Mouse (Mus musculus) midbrain, embryonic 13.5 days (tissue): ENCODE measurements around the gene Prkca. TPM values are rescaled to one million over a fixed set of nuclear protein-coding genes. Genes with fewer than 3 reads are reported as not detected.

ENCODE experiments used
- ATAC-seq: fragments of 200-750 bp; cut with Nextera tagmentation; 2 replicates; pipeline ENCODE4 v1.8.0; 2017; ENCODE audit warnings: mild to moderate bottlenecking, moderate TSS enrichment, moderate library complexity
- H3K27ac ChIP-seq: fragments of 300-500 bp; sonication (generic); 2 replicates; pipeline ENCODE4 v1.5.1; 2015; ENCODE audit warnings: inconsistent platforms, mild to moderate bottlenecking, moderate library complexity
- H3K27me3 ChIP-seq: fragments of 300-500 bp; sonication (generic); 2 replicates; pipeline ENCODE4 v1.6.1; 2015; ENCODE audit warnings: mild to moderate bottlenecking, inconsistent platforms
- H3K36me3 ChIP-seq: fragments of 300-500 bp; sonication (generic); 2 replicates; pipeline ENCODE4 v1.6.1; 2015; ENCODE audit warnings: mild to moderate bottlenecking, inconsistent platforms
- H3K4me1 ChIP-seq: fragments of 300-500 bp; sonication (generic); replicated peaks from 2 replicates; pipeline ENCODE4 v1.6.1; 2015; ENCODE audit warnings: inconsistent platforms
- H3K4me2 ChIP-seq: fragments of 300-500 bp; sonication (generic); replicated peaks from 2 replicates; pipeline ENCODE4 v1.6.1; 2015; ENCODE audit warnings: moderate library complexity, mild to moderate bottlenecking, inconsistent platforms
- H3K4me3 ChIP-seq: fragments of 300-500 bp; sonication (generic); replicated peaks from 2 replicates; pipeline ENCODE4 v1.5.1; 2015; ENCODE audit warnings: mild to moderate bottlenecking, inconsistent platforms
- H3K9ac ChIP-seq: fragments of 300-500 bp; sonication (generic); replicated peaks from 2 replicates; pipeline ENCODE4 v1.6.1; 2015; ENCODE audit warnings: mild to moderate bottlenecking, inconsistent platforms
- H3K9me3 ChIP-seq: fragments of 300-500 bp; sonication (generic); 2 replicates; pipeline ENCODE4 v1.6.1; 2016; ENCODE audit warnings: mild to moderate bottlenecking, inconsistent platforms
- WGBS: fragments of 180-500 bp; shearing (Covaris S2); methylation state at CpG from one replicate; pipeline ENCODE4 v1.1.7; 2015; 5-methylcytosine and 5-hydroxymethylcytosine counted together
- polyA plus RNA-seq: library from polyadenylated mRNA; unstranded; fragments of >200 nt; fragmentation: Nextera tagmentation; extraction: Ambion mirVana; gene quantifications from 2 replicates; pipeline ENCODE4 v1.2.1, GENCODE M21; 2015

The Prkca gene
- polyA plus RNA-seq, 1 experiment from 2014 or later, result 3.3 TPM

DNA sequence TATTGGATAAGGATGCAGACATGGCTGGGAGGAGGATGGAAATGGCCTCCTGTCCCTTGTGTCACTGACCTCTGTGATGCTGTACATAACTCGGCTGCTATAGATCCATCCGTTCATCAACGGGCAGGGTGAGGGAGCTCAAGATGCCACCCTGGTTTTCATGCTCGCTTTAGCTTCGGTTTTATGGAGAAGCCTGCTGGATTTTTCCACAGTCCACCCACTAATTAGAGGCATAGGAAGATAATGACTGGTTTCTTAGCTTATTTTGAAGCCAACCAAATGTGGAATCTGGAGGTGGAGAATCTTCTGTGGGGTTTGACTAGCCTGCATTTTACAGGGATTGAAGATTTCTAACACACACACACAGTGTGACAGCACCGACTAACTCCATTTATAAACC lies 286.6 kb downstream of the Prkca start:
- H3K27ac ChIP-seq, result no peak overlapping the region
- H3K4me3 ChIP-seq, result no peak overlapping the region
- no peaks in the 10 kb centered on the region for H3K9me3 ChIP-seq
- H3K36me3 ChIP-seq, result no peaks in the 10 kb centered on the region
- H3K27me3 ChIP-seq, result no peaks in the 10 kb centered on the region
- ATAC-seq, result no peak
- no peak overlapping the region for H3K9ac ChIP-seq
- H3K4me2 ChIP-seq, result no peak overlapping the region
- 88% methylated on average over 6 of the region's 6 CpGs for WGBS
- H3K4me1 ChIP-seq, result no peaks in the 10 kb centered on the region

DNA sequence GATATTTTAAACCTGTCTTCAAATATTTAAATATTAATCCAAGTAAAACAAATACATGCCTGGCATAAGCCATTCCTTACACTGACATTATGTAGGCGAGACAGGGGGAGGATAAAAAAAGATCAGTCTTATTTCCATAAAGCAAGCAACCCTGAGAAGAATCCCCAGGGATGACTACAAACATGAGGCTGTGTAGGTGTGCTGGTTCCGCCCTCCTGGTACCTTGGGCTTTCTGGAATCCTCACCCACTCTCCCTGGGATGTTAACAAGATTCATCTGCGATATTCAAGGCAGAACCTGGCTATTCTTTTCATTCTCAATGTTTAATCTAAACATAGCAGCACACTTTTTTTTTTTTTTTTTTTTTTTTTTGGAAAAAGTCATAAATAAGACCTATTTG lies 289.1 kb downstream of the Prkca start:
- no peak overlapping the region for H3K4me2 ChIP-seq
- ATAC-seq, result no peak
- H3K4me3 ChIP-seq, result no peak overlapping the region
- 92% methylated on average over 3 of the region's 3 CpGs for WGBS
- H3K27ac ChIP-seq, result no peak overlapping the region
- no peaks in the 10 kb centered on the region for H3K9me3 ChIP-seq
- H3K36me3 ChIP-seq, result no peaks in the 10 kb centered on the region
- no peak overlapping the region for H3K9ac ChIP-seq
- H3K27me3 ChIP-seq, result no peaks in the 10 kb centered on the region
- H3K4me1 ChIP-seq, result no peaks in the 10 kb centered on the region

- 76% methylated on average over 10 of the region's 10 CpGs for WGBS
- no peaks in the 10 kb centered on the region for H3K9me3 ChIP-seq
- H3K9ac ChIP-seq, result no peak overlapping the region
- no peaks in the 10 kb centered on the region for H3K27me3 ChIP-seq
- no peaks in the 10 kb centered on the region for H3K4me1 ChIP-seq
- no peak overlapping the region for H3K4me3 ChIP-seq
- H3K36me3 ChIP-seq, result no peaks in the 10 kb centered on the region
- ATAC-seq, result no peak
- H3K27ac ChIP-seq, result no peak overlapping the region
- H3K4me2 ChIP-seq, result no peak overlapping the region
Measured at GRCm38 (mm10) chr11:108053746-108054145, 290.0 kb downstream of the Prkca start.

GRCm38 (mm10) chr11:108041669-108042068 lies 302.1 kb downstream of the Prkca start:
- no peaks in the 10 kb centered on the region for H3K36me3 ChIP-seq
- no peak overlapping the region for H3K4me3 ChIP-seq
- no peak overlapping the region for H3K27ac ChIP-seq
- peaks cover 9% of the 10 kb centered on the region; the same call in 1 of the 2 replicates for H3K4me1 ChIP-seq
- ATAC-seq, result no peak
- 67% methylated on average over 7 of the region's 7 CpGs for WGBS
- no peaks in the 10 kb centered on the region for H3K27me3 ChIP-seq
- no peak overlapping the region for H3K9ac ChIP-seq
- no peak overlapping the region for H3K4me2 ChIP-seq
- H3K9me3 ChIP-seq, result no peaks in the 10 kb centered on the region

- Histone ChIP-seq H3K27ac (no peak overlapping the region), H3K4me1 (peaks cover 9% of the 10 kb centered on the region; the same call in 1 of the 2 replicates), H3K27me3 (no peaks in the 10 kb centered on the region), H3K4me3 (no peak overlapping the region), H3K9me3 (no peaks in the 10 kb centered on the region), H3K4me2 (no peak overlapping the region), H3K36me3 (no peaks in the 10 kb centered on the region), H3K9ac (no peak overlapping the region)
- 93% methylated on average over 2 of the region's 2 CpGs for WGBS
- no peak for ATAC-seq
Measured at GRCm38 (mm10) chr11:108040823-108041222, 302.9 kb downstream of the Prkca start.

GRCm38 (mm10) chr11:108039761-108040160 lies 304.0 kb downstream of the Prkca start:
- Histone ChIP-seq H3K4me2 (no peak overlapping the region), H3K36me3 (no peaks in the 10 kb centered on the region), H3K27ac (no peak overlapping the region), H3K9ac (no peak overlapping the region), H3K4me1 (peaks cover 9% of the 10 kb centered on the region; the same call in 1 of the 2 replicates), H3K27me3 (no peaks in the 10 kb centered on the region), H3K9me3 (no peaks in the 10 kb centered on the region), H3K4me3 (no peak overlapping the region)
- WGBS, result 94% methylated on average over 17 of the region's 17 CpGs
- ATAC-seq, result no peak

GRCm38 (mm10) chr11:108038989-108039388 lies 304.7 kb downstream of the Prkca start:
- 87% methylated on average over 12 of the region's 12 CpGs for WGBS
- Histone ChIP-seq H3K9me3 (no peaks in the 10 kb centered on the region), H3K4me2 (no peak overlapping the region), H3K4me3 (no peak overlapping the region), H3K36me3 (no peaks in the 10 kb centered on the region), H3K4me1 (peaks cover 15% of the 10 kb centered on the region), H3K9ac (no peak overlapping the region), H3K27ac (no peak overlapping the region), H3K27me3 (no peaks in the 10 kb centered on the region)
- ATAC-seq, result no peak

DNA sequence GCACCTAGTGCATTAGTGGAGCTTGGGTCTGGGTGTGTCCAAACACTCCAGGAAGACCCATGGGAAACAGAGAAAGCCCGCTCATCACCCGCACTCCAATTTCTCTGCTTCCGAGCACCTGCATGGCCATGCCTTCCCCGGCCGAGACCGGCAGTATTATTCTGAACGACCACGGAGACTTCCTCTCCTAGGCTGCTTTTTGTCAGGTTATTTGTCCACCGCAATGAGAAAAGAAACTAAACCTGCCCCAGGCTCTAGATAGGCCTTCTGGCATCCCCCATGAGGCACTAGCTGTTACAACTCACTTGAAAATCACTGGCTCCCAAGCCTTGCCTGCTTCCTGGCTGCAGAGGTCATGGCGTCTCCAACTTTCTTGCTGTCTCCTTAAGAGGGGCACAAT lies 307.4 kb downstream of the Prkca start:
- WGBS, result 92% methylated on average over 10 of the region's 10 CpGs
- ATAC-seq, result no peak
- Histone ChIP-seq H3K27ac (no peak overlapping the region), H3K4me3 (no peak overlapping the region), H3K27me3 (0 out of 2 replicates have a peak, but pooled peaks cover 3% of the 10 kb centered on the region), H3K36me3 (no peaks in the 10 kb centered on the region), H3K9ac (no peak overlapping the region), H3K9me3 (no peaks in the 10 kb centered on the region), H3K4me2 (no peak overlapping the region), H3K4me1 (peaks cover 17% of the 10 kb centered on the region)

DNA sequence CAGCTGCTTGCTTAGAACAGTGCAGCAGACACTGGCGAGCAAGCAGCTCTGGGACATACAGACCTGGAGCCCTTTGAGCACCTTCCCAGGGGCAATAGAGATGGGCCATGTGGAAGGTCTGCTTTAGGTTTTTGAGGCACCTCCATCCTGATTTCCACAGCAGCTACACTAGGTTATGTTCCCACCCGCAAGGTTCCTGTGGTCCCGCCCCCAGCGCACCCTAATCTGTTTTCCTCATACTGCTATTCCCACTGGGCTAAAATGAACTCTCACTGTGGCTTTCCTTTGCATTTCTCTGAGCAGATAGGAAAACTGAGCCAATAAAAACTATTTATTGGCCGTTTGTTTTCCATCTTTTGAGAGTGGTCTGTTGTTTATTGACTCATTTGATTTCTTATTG lies 308.0 kb downstream of the Prkca start:
- Histone ChIP-seq H3K4me2 (no peak overlapping the region), H3K9ac (no peak overlapping the region), H3K9me3 (no peaks in the 10 kb centered on the region), H3K27ac (no peak overlapping the region), H3K4me1 (peaks cover 17% of the 10 kb centered on the region), H3K36me3 (no peaks in the 10 kb centered on the region), H3K4me3 (no peak overlapping the region), H3K27me3 (0 out of 2 replicates have a peak, but pooled peaks cover 3% of the 10 kb centered on the region)
- ATAC-seq, result no peak
- WGBS, result 89% methylated on average over 5 of the region's 5 CpGs

GRCm38 (mm10) chr11:108034376-108034775 lies 309.4 kb downstream of the Prkca start:
- ATAC-seq, result no peak
- WGBS, result 9% methylated on average over 7 of the region's 7 CpGs

DNA sequence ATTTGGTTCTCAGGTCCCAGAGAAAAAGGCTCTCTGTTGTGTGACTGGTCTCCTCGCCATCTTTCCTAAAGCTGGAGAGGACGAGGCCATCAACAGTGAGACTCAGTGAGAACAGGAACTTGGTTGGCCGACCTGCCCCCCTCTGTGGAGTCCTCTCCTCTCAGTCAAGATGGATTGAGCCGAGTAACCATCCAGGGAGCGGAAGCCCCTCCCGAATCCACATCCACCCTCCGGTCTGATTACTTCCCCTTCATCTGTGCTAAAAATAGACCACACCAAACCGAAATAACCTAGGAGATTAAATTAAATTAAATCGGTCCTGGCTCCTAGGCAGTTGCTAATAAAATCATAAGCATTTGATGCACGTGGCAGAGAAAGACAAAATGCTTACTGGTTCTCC lies 311.2 kb downstream of the Prkca start:
- 80% methylated on average over 10 of the region's 10 CpGs for WGBS

More at GRCm38 (mm10) chr11:108034376-108034775, 309.4 kb downstream of the Prkca start:
- H3K27me3 ChIP-seq, result 0 out of 2 replicates have a peak, but pooled peaks cover 3% of the 10 kb centered on the region
- no peaks in the 10 kb centered on the region for H3K9me3 ChIP-seq
- H3K27ac ChIP-seq, result no peak overlapping the region
- no peak overlapping the region for H3K4me2 ChIP-seq
- no peaks in the 10 kb centered on the region for H3K36me3 ChIP-seq
- H3K4me3 ChIP-seq, result no peak overlapping the region
- no peak overlapping the region for H3K9ac ChIP-seq
- peaks cover 17% of the 10 kb centered on the region for H3K4me1 ChIP-seq

GRCm38 (mm10) chr11:108030956-108031604 lies 312.6 kb downstream of the Prkca start:
- H3K4me1 ChIP-seq, result peaks cover 8% of the 10 kb centered on the region; the same call in 1 of the 2 replicates
- no peak overlapping the region for H3K4me3 ChIP-seq
- ATAC-seq, result peak; percentile 70; the same call in 1 of the 2 replicates
- 0 out of 2 replicates have a peak, but pooled peaks cover 3% of the 10 kb centered on the region for H3K27me3 ChIP-seq
- H3K27ac ChIP-seq, result no peak overlapping the region
- H3K9me3 ChIP-seq, result no peaks in the 10 kb centered on the region
- H3K9ac ChIP-seq, result no peak overlapping the region
- WGBS, result 55% methylated on average over 10 of the region's 10 CpGs
- no peaks in the 10 kb centered on the region for H3K36me3 ChIP-seq
- no peak overlapping the region for H3K4me2 ChIP-seq

More for the DNA sequence above, 311.2 kb downstream of the Prkca start:
- Histone ChIP-seq H3K9ac (no peak overlapping the region), H3K4me1 (peaks cover 8% of the 10 kb centered on the region; the same call in 1 of the 2 replicates), H3K4me2 (no peak overlapping the region), H3K27ac (no peak overlapping the region), H3K36me3 (no peaks in the 10 kb centered on the region), H3K27me3 (0 out of 2 replicates have a peak, but pooled peaks cover 3% of the 10 kb centered on the region), H3K9me3 (no peaks in the 10 kb centered on the region), H3K4me3 (no peak overlapping the region)
- no peak for ATAC-seq
